Mouse (Mus musculus) stomach, adult 2 months (tissue): ENCODE data around the gene Vmn1r28. TPM values are rescaled to one million over a fixed set of nuclear protein-coding genes. Genes with fewer than 3 reads are reported as not detected.

Experiments
- polyA plus RNA-seq: library from polyadenylated mRNA; depleted of rRNA; stranded (reverse); fragments of >200 nt; gene quantifications from 2 replicates; pipeline ENCODE4 v1.2.3, GENCODE M21; 2012; rRNA removed

The Vmn1r28 gene
- not detected in 2 replicates for polyA plus RNA-seq

GRCm38 (mm10) chr6:58261737-58262136 lies at the start of gene Vmn1r28:
Gene Vmn1r28 (plus strand): TSS chr6:58262037.

GRCm38 (mm10) chr6:58218721-58219120 lies 43.1 kb upstream of the Vmn1r28 start, which contains the start of gene Vmn1r27:
Gene Vmn1r27 (minus strand): TSS chr6:58218821.

DNA sequence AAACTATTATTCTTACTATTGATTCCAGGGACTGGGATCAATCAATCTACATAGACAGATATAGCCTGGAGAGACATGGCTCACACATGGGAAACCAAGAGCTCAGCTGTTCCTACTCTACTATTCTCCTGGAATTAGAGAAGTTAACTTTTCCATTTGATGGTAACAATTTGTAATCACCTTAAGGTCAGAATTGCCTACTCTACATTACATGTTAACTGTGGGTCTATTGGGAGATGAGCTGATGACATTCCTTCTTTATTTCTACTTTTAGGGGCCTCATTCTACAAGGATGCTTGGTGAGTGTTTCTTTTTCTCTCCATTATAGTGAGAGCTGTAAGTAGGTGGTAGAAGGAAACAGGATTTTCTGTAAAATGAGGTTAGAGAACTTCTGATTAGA lies 39.4 kb downstream of the Vmn1r28 start, which contains the start of gene Vmn1r29:
TSS of gene Vmn1r29 (plus strand) at position 301 of the 400 bp plus-strand sequence.

Other genes starting within 250 kb of the Vmn1r28 start
- gene Vmn1r26, start 246.9 kb upstream of the Vmn1r28 start, polyA plus RNA-seq: not detected in 2 replicates
- gene Vmn1r27, start 43.2 kb upstream of the Vmn1r28 start, polyA plus RNA-seq: not detected in 2 replicates
- gene Vmn1r29, start 39.5 kb downstream of the Vmn1r28 start, polyA plus RNA-seq: not detected in 2 replicates
- gene Vmn1r30, start 181.3 kb downstream of the Vmn1r28 start, polyA plus RNA-seq: not detected in 2 replicates
- not detected in 2 replicates for gene Vmn1r31, start 213.3 kb downstream of the Vmn1r28 start, polyA plus RNA-seq